Mouse (Mus musculus) gastrocnemius, adult 2 months (tissue): Measurements from ENCODE around the gene Slc37a4. TPM values are rescaled to one million over a fixed set of nuclear protein-coding genes. Genes with fewer than 3 reads are reported as not detected.

ENCODE experiments used
- DNase-seq: peaks from one replicate; pipeline ENCODE4 v3.0.0; 2022
- H3K27ac ChIP-seq: fragments of 200-600 bp; 2 replicates; pipeline ENCODE4 v1.8.1; 2022; ENCODE audit warnings: mild to moderate bottlenecking
- H3K4me3 ChIP-seq: fragments of 200-600 bp; 2 replicates; pipeline ENCODE4 v1.8.1; 2022; ENCODE audit warnings: mild to moderate bottlenecking, moderate library complexity
- CTCF ChIP-seq: fragments of 200-600 bp; IDR thresholded peaks from 2 replicates; pipeline ENCODE4 v1.8.1; 2022; ENCODE audit warnings: antibody characterized with exemption, mild to moderate bottlenecking, moderate library complexity
- intact Hi-C: fragments of 180-260 bp; cut with DNase I; formaldehyde crosslinking; loops from one replicate; pipeline ENCODE4 v1.15.1; 2025
- total RNA-seq, 2 experiments: library from RNA; stranded (reverse); gene quantifications; 2 replicates each; pipeline ENCODE4 v1.2.3; 2021

The Slc37a4 gene
- total RNA-seq, 2 experiments from 2014 or later, result 90.6 to 129 TPM

DNA sequence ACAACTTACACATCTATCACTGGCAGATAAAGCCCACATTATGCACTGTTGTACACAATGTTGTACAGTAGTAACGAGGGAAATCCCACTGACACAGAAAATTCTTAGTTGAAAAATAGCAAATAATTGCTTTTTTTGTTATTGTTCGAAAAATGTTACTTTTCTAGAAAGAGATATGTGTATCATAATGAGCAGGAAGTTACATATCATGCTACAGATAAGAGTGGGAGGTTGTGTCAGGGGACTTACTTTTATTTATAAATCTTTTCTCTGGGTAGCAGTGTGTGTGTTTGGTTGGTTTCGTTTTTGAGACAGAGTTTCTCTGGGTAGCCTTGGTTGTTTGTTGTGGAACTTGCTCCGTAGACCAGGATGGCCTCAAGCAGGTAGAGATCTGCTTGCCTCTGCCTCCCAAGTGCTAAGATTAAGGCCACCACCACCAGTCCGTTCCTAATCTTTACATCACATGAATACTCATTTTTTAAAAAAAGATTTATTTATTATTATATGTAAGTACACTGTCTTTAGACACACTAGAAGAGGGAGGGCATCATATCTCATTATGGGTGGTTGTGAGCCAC, 18.4 kb upstream of the Slc37a4 start:
- DNase-seq, result no peak
- Histone ChIP-seq H3K4me3 (peak overlapping the region; percentile 79), H3K27ac (peak overlapping the region; percentile 96)
- intact Hi-C loops, result no loop called here
- no peak for TF ChIP-seq CTCF

DNA sequence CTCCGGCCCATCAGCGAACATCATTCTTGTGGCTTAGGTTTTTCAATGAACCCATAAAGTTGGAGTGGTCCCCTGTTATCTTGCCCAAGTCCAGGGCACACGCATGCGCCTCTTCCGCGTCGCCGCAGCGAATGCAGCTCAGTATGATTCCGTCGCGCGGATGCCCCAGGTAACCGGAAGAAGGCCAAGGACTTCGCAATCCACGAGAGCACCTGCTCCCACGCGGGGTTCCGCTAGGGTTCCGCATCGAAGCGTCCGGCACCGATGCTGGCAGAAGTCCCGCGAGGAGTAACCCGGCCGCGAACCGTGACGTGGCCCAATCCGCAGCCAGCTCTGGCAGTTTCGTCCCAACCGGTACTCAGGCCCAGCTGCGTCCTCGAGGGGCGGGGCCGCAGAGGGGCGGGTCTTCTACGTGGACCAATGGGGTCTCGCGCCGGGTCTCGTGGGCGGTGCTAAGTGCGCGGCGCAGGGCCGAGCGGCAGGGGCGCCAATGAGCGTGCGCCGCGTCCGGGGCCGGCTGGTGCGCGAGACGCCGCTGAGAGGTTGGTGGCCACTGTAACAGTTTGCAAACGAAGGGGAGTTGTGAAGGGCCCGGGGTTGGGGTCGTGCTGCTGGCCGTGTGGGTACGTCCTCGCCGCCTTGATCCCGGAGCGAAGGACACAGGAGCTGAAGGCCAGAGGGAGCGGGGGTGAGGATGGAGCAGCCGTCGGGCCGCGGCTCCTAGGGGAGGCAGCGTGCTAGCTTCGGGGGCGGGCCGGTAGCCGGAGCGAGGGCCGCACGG, 17.4 kb upstream of the Slc37a4 start, which contains the start of gene Hyou1:
Hyou1 (plus strand) TSS at position 437 of the 781 bp plus-strand sequence.
- TF ChIP-seq CTCF, result peak; percentile 48
- Histone ChIP-seq H3K27ac (peak within 1 kb of the TSS; percentile 96), H3K4me3 (peak within 1 kb of the TSS; percentile 79)
- intact Hi-C loops, result no loop called here
- peak; percentile 100 for DNase-seq

DNA sequence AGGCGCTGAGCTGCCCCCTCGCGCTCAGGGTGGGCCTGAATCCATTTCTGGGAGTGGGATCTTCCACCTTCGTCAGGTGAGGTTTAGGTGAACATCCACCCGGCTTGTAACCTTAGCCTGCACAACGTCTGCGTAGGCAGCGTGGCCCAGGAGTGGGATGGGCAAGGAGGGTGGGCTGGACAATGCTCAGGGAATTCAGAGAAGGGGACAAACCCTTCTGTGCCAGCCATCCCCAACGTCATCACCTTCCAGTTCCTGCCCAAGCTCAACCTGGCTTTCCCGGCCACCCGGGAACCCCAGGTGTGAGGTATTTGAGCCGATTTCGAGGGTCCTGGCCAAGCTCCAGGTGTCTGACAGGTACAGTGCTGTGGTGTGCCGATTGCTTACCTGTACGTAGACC, 16.8 kb upstream of the Slc37a4 start:
- no peak for TF ChIP-seq CTCF
- intact Hi-C loops, result no loop called here
- H3K27ac ChIP-seq, result peak overlapping the region; percentile 96
- DNase-seq, result no peak
- H3K4me3 ChIP-seq, result peak overlapping the region; percentile 79

DNA sequence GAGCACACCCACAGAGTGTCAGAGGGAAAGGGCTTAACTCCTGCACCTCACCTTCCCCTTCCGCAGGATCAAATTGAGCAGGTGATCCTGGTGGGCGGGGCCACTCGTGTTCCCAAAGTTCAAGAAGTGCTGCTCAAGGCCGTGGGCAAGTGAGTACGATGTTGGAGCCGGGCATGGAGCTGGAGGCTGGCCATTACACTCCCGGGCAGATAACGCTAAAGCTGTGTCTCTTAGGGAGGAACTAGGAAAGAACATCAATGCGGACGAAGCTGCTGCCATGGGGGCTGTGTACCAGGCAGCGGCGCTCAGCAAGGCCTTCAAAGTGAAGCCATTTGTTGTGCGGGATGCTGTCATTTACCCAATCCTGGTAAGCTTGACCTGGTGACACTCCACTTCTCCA, 12.1 kb upstream of the Slc37a4 start:
- peak; percentile 6 for DNase-seq
- H3K4me3 ChIP-seq, result no peak overlapping the region
- TF ChIP-seq CTCF, result no peak
- no peak overlapping the region for H3K27ac ChIP-seq
- intact Hi-C loops, result no loop called here

DNA sequence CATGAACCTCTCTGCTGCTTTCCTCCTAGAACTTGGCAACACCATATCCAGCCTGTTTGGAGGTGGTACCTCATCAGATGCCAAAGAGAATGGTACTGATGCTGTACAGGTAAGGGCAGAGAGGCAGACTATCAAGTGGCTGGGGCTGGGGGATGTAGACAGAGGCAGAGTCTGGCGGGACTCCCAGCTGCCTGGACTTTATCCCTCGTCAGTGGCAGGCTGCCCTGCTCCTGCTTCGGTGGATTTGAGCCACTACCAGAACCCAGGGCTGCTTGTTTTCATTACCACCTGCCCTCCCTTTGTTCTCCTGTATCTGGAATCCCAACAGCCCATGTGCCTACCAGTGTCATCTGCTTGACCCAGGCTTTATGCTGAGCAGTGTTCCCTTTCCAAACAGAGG, 9.4 kb upstream of the Slc37a4 start:
- Histone ChIP-seq H3K27ac (no peak overlapping the region), H3K4me3 (no peak overlapping the region)
- TF ChIP-seq CTCF, result no peak
- DNase-seq, result peak; percentile 13
- intact Hi-C loops, result no loop called here

DNA sequence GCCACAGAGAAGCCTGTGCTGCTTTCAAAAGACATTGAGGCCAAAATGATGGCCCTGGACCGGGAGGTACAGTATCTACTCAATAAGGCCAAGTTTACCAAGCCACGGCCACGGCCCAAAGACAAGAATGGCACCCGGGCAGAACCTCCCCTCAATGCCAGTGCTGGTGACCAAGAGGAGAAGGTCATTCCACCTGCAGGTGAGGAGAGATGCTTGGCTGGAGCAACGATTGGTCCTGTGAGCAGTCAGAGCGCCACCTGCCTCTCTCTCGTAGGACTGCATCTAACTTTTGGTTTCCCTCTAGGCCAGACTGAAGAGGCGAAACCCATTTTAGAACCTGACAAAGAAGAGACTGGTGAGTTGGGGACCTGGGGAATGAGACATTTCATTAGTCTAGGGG, 7.4 kb upstream of the Slc37a4 start:
- peak; percentile 48 for DNase-seq
- Histone ChIP-seq H3K27ac (no peak overlapping the region), H3K4me3 (no peak overlapping the region)
- intact Hi-C loops, result no loop called here
- peak; percentile 77 for TF ChIP-seq CTCF

DNA sequence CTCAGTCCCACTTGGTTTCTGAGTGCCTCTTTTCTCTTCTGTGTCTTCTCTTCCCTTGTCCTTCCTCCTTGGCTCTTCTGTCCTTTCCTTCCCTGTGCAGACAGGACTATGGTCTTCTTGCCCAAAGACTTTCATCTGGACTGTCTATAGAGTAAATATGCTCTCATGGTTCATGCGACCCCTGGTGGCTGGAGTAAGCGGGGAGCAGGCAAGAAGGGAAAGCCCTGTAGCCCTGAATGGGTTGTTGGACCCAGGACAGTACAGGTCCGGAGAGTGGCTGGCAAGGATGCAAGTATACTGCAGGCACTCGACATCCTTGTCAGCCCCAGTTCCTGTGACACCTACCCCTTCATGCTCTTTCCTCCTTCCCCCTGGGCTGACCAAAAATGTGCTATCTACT, 5.2 kb upstream of the Slc37a4 start:
- peak; percentile 87 for TF ChIP-seq CTCF
- intact Hi-C loops, result loop anchor here (5.0 kb wide), 1 partner anchor 144 kb away; no protein-coding TSS in a partner anchor
- Histone ChIP-seq H3K27ac (peak overlapping the region; percentile 68), H3K4me3 (no peak overlapping the region)
- DNase-seq, result peak; percentile 80

DNA sequence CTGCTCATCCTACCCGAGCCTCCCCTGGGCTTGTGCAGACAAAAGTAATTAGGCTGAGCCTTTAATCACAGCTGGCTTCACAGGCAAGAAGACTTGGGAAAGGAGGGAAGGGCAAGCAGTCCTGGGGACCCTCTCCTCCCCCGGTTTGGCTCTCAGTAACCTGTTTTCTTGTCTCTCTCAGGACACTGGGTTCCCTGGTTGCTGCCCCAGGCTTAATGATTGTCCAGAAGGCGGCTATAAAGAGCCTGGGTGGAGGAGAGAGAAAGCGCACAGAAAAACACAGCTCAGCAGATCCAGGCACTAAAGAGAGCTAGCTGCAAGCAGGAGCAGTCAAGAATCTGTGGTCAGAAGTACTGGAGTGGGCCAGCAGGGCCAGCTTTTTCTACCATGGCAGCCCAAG, 1.4 kb downstream of the Slc37a4 start:
- DNase-seq, result peak; percentile 53
- H3K4me3 ChIP-seq, result peak overlapping the region; percentile 87
- peak; percentile 21; the same call in 1 of the 2 replicates for TF ChIP-seq CTCF
- peak overlapping the region; percentile 97 for H3K27ac ChIP-seq
- intact Hi-C loops, result no loop called here

DNA sequence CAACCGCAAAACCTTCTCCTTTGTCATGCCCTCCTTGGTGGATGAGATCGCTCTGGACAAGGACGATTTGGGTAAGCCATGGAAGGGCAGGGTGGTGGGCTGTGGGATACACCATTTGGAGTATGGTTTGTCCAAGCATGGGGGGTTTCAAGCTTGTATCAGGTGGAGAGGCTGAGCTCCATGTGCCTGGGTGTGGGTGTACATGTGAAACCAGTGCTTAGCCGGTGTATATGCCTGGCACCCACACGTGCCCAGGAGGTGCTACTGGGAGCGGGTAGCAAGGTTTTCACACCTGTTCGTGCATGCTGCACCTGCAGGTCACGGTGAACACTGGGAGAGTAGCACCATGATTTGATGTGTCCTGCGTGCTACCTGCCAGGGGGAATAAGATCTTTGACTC, 1.9 kb downstream of the Slc37a4 start:
- peak; percentile 64 for DNase-seq
- Histone ChIP-seq H3K4me3 (peak overlapping the region; percentile 87), H3K27ac (peak overlapping the region; percentile 97)
- no peak for TF ChIP-seq CTCF
- intact Hi-C loops, result no loop called here

DNA sequence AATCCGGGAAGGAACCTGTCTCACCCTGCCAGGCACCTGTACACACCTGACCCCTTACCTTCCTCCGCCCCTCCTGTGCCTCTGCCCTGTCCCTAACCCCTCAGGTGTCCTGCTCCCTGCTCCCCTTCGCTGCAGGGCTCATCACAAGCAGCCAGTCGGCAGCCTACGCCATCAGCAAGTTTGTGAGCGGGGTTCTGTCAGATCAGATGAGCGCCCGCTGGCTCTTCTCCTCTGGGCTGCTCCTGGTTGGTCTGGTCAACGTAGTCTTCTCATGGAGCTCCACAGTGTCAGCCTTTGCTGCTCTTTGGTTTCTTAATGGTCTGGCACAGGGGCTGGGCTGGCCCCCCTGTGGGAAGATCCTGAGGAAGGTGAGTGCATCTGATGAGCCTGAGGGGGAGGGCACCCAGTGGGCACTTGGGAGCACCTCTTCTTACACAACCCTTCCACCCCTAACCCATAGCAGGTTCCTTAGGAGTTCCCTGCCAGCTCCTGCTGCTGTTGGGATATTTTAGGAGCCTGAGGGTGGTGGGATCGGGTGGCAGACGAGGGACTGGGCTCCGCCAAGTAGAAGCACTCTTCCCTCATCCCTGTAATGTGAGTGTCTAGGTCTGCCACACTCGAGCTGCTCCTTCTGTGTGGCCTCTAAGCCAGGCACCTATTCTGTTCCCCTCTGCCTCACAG, 2.6 kb downstream of the Slc37a4 start:
- Histone ChIP-seq H3K27ac (peak overlapping the region; percentile 97), H3K4me3 (peak overlapping the region; percentile 87)
- intact Hi-C loops, result no loop called here
- no peak for TF ChIP-seq CTCF
- DNase-seq, result peak; percentile 83

DNA sequence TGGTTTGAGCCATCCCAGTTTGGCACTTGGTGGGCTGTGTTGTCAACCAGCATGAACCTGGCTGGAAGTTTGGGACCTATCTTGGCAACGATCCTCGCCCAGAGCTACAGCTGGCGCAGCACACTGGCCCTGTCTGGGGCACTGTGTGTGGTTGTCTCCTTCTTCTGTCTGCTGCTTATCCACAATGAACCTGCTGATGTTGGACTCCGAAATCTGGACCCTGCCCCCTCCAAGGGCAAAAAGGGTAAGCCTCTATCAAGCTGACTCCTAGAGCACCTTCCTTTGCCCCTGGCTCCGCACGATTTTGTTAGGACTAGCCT, 3.1 kb downstream of the Slc37a4 start:
- DNase-seq, result no peak
- H3K27ac ChIP-seq, result peak overlapping the region; percentile 97
- TF ChIP-seq CTCF, result no peak
- intact Hi-C loops, result no loop called here
- peak overlapping the region; percentile 87 for H3K4me3 ChIP-seq

DNA sequence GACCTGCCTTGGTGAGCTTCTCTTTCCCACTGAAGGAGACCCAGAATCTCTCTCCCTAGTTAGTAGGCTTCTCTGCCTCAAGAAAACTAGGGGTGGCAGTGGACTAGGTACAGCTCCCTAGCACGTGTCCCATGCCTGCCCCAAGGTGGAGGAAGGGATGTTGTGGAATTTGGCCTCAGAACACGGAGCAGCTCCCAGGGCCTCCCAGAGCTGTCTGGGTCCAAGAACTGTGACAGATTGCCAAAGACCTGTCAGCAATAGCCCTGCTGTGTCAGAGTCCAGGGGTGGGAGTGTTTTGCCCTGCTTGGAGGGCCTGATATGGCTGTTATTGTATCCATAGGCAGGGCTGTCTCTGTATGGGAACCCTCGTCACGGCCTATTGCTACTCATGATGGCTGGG, 4.4 kb downstream of the Slc37a4 start:
- peak; percentile 62 for DNase-seq
- intact Hi-C loops, result no loop called here
- peak overlapping the region; percentile 97 for H3K27ac ChIP-seq
- TF ChIP-seq CTCF, result no peak
- peak overlapping the region; percentile 87 for H3K4me3 ChIP-seq

DNA sequence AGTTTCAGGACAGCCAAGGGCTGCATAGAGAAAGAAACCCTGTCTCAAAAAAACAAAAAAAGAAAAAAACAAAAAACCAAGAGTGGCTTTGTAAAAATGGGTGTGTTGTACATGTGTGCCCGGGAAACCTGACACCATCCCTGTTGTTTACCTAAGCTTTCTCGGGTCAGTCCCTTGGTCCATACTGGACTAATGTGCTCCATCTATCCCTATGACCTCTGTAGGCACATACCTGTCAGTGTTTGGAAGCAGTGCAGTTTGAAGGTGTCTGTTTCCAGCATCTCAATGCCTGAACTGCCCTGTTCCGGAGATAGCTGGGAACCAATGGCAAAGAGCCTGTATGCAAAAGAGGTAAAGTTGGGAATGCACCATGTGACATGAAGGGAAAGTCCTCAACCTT, 8.4 kb downstream of the Slc37a4 start:
- DNase-seq, result no peak
- H3K27ac ChIP-seq, result no peak overlapping the region
- no peak overlapping the region for H3K4me3 ChIP-seq
- no peak for TF ChIP-seq CTCF
- intact Hi-C loops, result no loop called here
